Mouse (Mus musculus) midbrain, embryonic 16.5 days (tissue): ENCODE data around the gene Tdp1. TPM values are rescaled to one million over a fixed set of nuclear protein-coding genes. Genes with fewer than 3 reads are reported as not detected.

ENCODE experiments used
- ATAC-seq: fragments of 200-750 bp; cut with Nextera tagmentation; 2 replicates; pipeline ENCODE4 v1.8.0; 2017; ENCODE audit warnings: moderate TSS enrichment
- H3K27ac ChIP-seq: fragments of 300-500 bp; sonication (generic); 2 replicates; pipeline ENCODE4 v1.5.1; 2014; ENCODE audit warnings: mild to moderate bottlenecking, low read length, mixed read lengths
- H3K27me3 ChIP-seq: fragments of 300-500 bp; sonication (generic); 2 replicates; pipeline ENCODE4 v1.6.1; 2014; ENCODE audit warnings: low read depth, low read length, mixed read lengths; ENCODE audit not compliant: control insufficient read depth, insufficient read depth
- H3K36me3 ChIP-seq: fragments of 300-500 bp; sonication (generic); 2 replicates; pipeline ENCODE4 v1.6.1; 2014; ENCODE audit warnings: mild to moderate bottlenecking, low read length, moderate library complexity, mixed read lengths; ENCODE audit not compliant: control insufficient read depth, insufficient read depth
- H3K4me1 ChIP-seq: fragments of 300-500 bp; sonication (generic); 2 replicates; pipeline ENCODE4 v1.6.1; 2014; ENCODE audit warnings: mild to moderate bottlenecking, low read length, mixed read lengths; ENCODE audit not compliant: control insufficient read depth, insufficient read depth
- H3K4me2 ChIP-seq: fragments of 300-500 bp; sonication (generic); 2 replicates; pipeline ENCODE4 v1.6.1; 2014; ENCODE audit warnings: mild to moderate bottlenecking, low read length, mixed read lengths
- H3K4me3 ChIP-seq: fragments of 300-500 bp; sonication (generic); 2 replicates; pipeline ENCODE4 v1.5.1; 2014; ENCODE audit warnings: low read depth, mild to moderate bottlenecking, low read length, moderate library complexity, mixed read lengths
- H3K9ac ChIP-seq: fragments of 300-500 bp; sonication (generic); 2 replicates; pipeline ENCODE4 v1.6.1; 2014; ENCODE audit warnings: low read depth, low read length, mixed read lengths
- H3K9me3 ChIP-seq: fragments of 300-500 bp; sonication (generic); replicated peaks from 2 replicates; pipeline ENCODE4 v1.6.1; 2014; ENCODE audit warnings: mild to moderate bottlenecking, low read length, mixed read lengths; ENCODE audit not compliant: control insufficient read depth, poor library complexity, severe bottlenecking
- WGBS: fragments of 180-500 bp; shearing (Covaris S2); extraction: QIAGEN DNeasy Blood & Tissue Kit; methylation state at CpG from one replicate; pipeline ENCODE4 v1.1.7; 2014; 5-methylcytosine and 5-hydroxymethylcytosine counted together
- polyA plus RNA-seq: library from polyadenylated mRNA; unstranded; fragments of >200 nt; fragmentation: Nextera tagmentation; extraction: Ambion mirVana; gene quantifications from 2 replicates; pipeline ENCODE4 v1.2.1, GENCODE M21; 2015

Gene Tdp1
- polyA plus RNA-seq, 1 experiment from 2014 or later = 49.6 TPM

DNA sequence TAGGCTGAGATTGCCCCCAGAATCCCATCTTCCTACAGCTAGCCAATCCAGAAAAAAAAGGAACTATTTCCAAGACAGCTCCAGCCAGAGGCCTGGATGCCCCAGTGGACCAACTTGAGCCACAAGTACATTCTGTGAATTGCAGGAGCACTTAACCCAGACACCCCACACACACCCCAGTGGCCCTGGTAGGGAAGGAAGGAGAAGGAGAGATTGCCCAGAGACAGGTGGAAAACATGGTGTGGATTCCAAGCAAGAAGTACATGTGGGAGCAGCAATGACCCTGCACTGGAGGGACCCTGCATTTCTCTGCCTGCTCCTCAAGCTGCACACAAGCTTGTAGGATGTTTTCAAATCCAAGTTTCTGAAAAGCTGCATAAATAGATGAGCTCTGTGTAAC is 75.0 kb downstream of the Tdp1 start:
- Histone ChIP-seq H3K36me3 (no peaks in the 10 kb centered on the region), H3K9ac (no peak overlapping the region), H3K27ac (no peak overlapping the region), H3K4me2 (no peak overlapping the region), H3K4me1 (peaks cover 5% of the 10 kb centered on the region; the same call in 1 of the 2 replicates), H3K27me3 (peaks cover 9% of the 10 kb centered on the region), H3K9me3 (no peaks in the 10 kb centered on the region), H3K4me3 (no peak overlapping the region)
- no peak for ATAC-seq

DNA sequence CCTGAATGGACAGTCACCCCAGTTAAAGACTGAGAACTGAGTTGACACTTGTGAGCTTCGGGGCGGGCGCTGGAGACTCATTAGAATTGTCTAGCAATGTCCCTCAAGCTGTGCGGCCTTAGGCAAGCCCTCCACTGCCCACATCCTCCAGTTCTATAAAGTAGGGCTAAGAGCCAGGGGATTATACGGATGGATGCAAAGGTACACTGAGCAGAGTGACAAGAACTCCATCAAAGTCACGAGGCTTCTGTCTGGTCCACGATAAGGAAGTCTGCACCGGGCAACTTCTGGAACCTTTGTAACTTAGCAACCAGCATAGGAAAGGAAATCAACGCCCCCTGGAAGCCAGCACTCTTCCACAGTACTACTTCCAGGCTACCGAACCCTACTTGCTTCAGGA is 75.6 kb downstream of the Tdp1 start:
- H3K4me3 ChIP-seq = no peak overlapping the region
- no peaks in the 10 kb centered on the region for H3K9me3 ChIP-seq
- H3K27me3 ChIP-seq = peaks cover 13% of the 10 kb centered on the region
- no peak overlapping the region for H3K4me2 ChIP-seq
- WGBS = 16% methylated on average over 10 of the region's 10 CpGs
- peak; percentile 40; the same call in 1 of the 2 replicates for ATAC-seq
- H3K27ac ChIP-seq = no peak overlapping the region
- no peak overlapping the region for H3K9ac ChIP-seq
- no peaks in the 10 kb centered on the region for H3K36me3 ChIP-seq
- H3K4me1 ChIP-seq = peaks cover 10% of the 10 kb centered on the region; the same call in 1 of the 2 replicates

DNA sequence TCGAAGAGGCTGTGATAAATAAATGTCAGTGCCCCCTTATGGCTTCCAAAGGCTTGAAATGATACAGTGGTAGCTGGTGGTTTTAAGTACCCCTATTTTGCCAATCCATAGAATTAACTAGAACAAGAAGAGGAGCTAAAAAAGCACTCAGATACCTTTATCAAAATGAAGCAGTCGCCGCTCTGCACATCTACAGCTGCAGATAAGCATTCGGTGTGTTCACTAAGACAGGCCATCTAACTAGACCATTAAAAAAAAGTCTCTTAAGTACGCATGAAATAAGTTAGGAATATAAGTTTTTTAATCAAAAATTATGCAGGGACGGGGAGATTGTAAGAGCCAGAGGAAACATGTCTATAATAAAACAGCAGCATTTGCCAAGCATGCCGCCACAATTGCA is 76.4 kb downstream of the Tdp1 start:
- Histone ChIP-seq H3K9ac (no peak overlapping the region), H3K9me3 (no peaks in the 10 kb centered on the region), H3K36me3 (no peaks in the 10 kb centered on the region), H3K4me3 (no peak overlapping the region), H3K4me2 (no peak overlapping the region), H3K27ac (no peak overlapping the region), H3K27me3 (peaks cover 13% of the 10 kb centered on the region), H3K4me1 (peaks cover 10% of the 10 kb centered on the region; the same call in 1 of the 2 replicates)
- WGBS = 95% methylated on average over 7 of the region's 7 CpGs
- ATAC-seq = no peak

DNA sequence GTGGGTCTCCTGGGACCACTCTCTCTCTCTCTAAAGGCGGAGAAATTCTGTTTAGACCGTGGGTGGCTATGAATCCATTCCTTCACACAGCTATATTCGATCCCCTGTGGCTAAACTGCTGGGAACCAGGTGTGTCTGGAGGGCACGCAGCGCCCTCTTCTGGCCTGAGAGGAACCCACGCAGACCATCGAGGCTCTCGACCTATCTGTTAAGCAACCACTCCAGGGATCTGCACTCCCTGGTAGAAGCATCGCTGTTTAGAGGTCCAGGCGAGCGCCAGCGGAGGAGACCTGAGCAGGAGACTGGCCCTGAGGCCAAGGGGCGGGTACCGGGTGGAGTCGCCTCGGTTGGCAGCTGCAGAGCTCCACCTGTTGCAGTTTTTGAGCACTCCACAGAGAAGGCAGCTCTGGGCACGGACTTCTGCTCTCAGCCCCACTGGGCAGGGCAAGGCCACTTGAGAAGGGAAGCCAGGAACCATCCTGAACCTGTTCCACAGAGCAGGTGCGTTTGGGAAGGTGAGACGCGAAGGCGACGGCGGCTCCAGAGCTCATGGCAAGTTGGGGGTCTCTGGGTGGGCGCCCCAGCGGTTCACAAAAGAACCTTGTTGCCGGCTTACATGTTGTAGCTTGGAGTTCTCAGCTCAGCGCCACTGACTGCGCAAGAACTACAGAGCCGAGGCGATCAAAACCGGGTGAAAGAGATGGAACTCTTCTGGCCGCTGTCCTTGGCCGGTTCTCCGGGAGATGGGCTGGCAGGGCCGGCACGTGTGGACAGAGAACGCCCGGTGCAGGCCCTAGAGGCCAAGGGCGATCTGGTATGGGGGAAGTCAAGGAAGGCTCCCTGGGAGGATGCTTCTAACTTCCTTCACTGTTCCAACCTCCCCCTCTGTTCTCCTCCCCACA is 80.2 kb downstream of the Tdp1 start, which contains the start of gene Kcnk13:
Gene Kcnk13, plus strand, starts transcription at position 199 of the 902 bp plus-strand sequence.
- WGBS = under 1% methylated on average over 39 of the region's 39 CpGs
- ATAC-seq = peak; percentile 63
- no peaks in the 10 kb centered on the region for H3K9me3 ChIP-seq
- peaks cover 20% of the 10 kb centered on the region for H3K4me1 ChIP-seq
- H3K9ac ChIP-seq = peak within 1 kb of the TSS; percentile 71
- peak within 1 kb of the TSS; percentile 84 for H3K4me2 ChIP-seq
- no peaks in the 10 kb centered on the region for H3K36me3 ChIP-seq
- peaks cover 44% of the 10 kb centered on the region for H3K27me3 ChIP-seq
- no peak within 1 kb of the TSS for H3K27ac ChIP-seq
- H3K4me3 ChIP-seq = peak within 1 kb of the TSS; percentile 55

DNA sequence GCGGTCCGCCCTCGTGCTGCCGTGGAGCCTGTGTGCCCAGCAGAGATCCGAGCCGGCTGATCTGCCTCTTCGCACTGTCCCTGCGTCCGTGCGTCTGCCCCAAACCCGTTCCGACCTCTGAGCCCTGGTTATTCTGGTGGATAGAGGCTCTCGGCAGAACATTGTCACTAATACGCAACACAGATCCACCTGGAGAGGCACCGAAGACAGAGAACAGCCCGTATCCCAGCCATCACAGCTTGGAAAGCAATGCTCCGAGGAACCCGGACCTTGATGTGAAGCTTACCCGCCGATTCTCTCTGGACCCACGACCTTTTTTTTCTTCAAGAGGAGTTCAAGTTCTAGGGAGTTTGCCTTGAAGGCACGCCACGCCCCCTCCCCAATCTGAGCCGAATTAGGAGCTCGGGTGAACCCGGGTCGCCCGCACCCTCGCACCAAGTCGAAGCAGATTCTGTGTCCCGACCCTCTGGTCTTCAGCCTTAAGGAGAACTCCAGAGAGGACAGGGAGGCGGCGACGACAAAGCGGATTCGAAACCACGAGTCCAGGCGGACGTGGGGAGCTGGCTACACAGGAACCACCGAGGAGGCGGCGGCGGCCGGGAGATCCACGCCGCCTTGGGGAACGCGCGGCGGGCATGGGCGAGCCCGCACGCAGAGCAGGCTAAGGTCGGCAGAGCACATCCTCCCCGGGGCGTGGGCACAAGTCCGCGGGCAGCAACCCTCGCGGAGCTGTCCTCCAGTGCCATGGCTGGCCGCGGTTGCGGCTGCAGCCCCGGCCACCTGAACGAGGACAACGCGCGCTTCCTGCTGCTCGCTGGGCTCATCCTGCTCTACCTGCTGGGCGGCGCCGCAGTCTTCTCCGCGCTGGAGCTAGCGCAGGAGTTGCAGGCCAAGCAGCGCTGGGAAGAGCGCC is 81.1 kb downstream of the Tdp1 start:
- Histone ChIP-seq H3K9me3 (no peaks in the 10 kb centered on the region), H3K4me2 (peak overlapping the region; percentile 84), H3K27me3 (peaks cover 46% of the 10 kb centered on the region), H3K36me3 (no peaks in the 10 kb centered on the region), H3K9ac (peak overlapping the region; percentile 71), H3K27ac (no peak overlapping the region), H3K4me3 (peak overlapping the region; percentile 55), H3K4me1 (peaks cover 20% of the 10 kb centered on the region)
- ATAC-seq = peak; percentile 62
- under 1% methylated on average over 76 of the region's 77 CpGs for WGBS

DNA sequence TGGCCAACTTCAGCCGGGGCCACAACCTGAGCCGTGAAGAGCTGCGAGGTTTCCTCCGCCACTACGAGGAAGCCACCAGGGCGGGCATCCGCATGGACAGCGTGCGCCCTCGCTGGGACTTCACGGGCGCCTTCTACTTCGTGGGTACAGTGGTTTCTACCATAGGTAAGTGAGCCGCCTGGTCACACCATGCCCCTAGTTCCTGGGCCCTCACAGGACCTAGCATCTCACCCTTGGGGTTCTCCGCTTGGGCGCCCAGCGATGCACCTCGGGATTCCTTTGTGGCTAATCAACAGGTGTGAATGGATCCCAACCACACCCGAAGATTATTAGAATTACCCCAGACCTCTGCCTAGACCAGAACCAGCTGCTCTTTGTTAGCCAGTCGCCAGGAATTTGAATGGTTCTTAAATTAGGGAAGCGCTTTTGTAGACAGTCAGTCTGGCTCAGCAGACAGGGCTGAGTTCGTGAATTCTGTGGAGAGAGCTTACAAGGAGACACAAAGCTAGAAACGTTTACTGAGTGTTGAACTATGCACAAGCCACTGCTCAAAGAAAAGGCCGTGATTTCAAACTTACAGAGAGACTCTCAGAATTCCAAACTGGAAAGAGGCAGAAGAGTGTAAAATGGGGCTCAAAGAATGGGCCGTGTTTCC is 81.9 kb downstream of the Tdp1 start:
- Histone ChIP-seq H3K27me3 (peaks cover 46% of the 10 kb centered on the region), H3K27ac (no peak overlapping the region), H3K9me3 (no peaks in the 10 kb centered on the region), H3K36me3 (no peaks in the 10 kb centered on the region), H3K4me3 (peak overlapping the region; percentile 55), H3K4me2 (peak overlapping the region; percentile 84), H3K9ac (peak overlapping the region; percentile 71), H3K4me1 (peaks cover 20% of the 10 kb centered on the region)
- 3% methylated on average over 25 of the region's 25 CpGs for WGBS
- no peak for ATAC-seq

DNA sequence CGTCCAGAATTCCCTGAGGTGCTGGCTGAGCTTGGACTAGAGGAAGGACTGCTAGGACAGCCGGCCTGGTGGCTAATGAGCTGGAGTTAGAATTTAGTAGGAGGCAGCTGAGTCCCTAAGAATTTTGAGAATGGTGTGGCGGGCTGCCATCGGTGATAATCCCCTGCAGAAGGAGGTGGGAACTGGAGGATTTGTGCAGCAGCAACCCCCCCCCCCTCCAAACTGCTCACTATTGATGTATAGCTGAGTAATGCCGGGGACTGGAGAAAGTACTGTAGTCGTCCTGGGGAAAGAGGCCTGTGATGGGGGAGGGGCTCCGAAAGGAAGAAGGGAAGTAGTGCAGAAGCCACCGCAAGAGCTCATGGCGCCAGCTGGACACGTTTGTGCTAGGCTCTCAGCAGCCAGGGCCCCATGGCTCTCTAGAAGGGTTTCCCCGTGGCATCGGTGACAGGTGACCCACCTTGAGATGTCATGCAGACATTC is 82.6 kb downstream of the Tdp1 start:
- no peak for ATAC-seq
- Histone ChIP-seq H3K4me3 (no peak overlapping the region; the same call in 1 of the 2 replicates), H3K27me3 (peaks cover 46% of the 10 kb centered on the region), H3K4me2 (peak overlapping the region; percentile 84; the same call in 1 of the 2 replicates), H3K9ac (no peak overlapping the region), H3K4me1 (peaks cover 20% of the 10 kb centered on the region), H3K36me3 (no peaks in the 10 kb centered on the region), H3K27ac (no peak overlapping the region), H3K9me3 (no peaks in the 10 kb centered on the region)
- WGBS = 11% methylated on average over 12 of the region's 12 CpGs

DNA sequence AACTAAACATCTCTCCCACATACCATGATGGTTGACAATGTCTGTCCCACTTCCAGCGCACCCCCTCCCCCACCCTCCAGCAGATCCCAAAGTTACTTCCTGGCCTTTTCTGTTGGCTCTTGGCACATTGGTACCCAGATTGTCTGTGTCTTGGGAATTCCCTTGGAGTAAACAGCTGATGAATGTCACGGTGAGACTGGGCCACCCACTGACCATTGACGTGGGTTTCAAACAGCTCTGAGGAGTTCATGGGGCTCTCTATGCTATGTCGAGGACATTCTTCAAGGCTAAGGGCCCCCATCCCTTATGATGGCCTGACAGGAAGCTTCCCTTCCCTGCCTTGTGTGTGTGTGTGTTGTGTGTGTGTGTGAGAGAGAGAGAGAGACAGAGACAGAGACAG is 85.6 kb downstream of the Tdp1 start:
- ATAC-seq = no peak

More for the DNA sequence above, 85.6 kb downstream of the Tdp1 start:
- Histone ChIP-seq H3K27me3 (peaks cover 33% of the 10 kb centered on the region), H3K4me2 (no peak overlapping the region), H3K4me1 (peaks cover 12% of the 10 kb centered on the region), H3K36me3 (no peaks in the 10 kb centered on the region), H3K4me3 (no peak overlapping the region), H3K9me3 (no peaks in the 10 kb centered on the region), H3K27ac (no peak overlapping the region), H3K9ac (no peak overlapping the region)
- WGBS = 72% methylated on average over 4 of the region's 4 CpGs
